In genomic region chr8:95807861-95808260, GRCm38 (mm10) we compare ENCODE assay signal across 1 mouse cellular context.
TF ChIP-seq lines count a peak whose summit lies in the region.

No protein-coding gene starts in this region.

TF ChIP-seq in MEL, 35 proteins besides CTCF, POLR2A, EP300 and RAD21 (continued from another document):
- no peak for TF ChIP-seq MYB (IDR thresholded peaks at IDR 0.05; ENCODE audit: low read depth, low read length)
- peak; percentile 45; the same call in 1 of the 2 replicates for TF ChIP-seq POLR2AphosphoS2 (IDR thresholded peaks at IDR 0.05; ENCODE audit: low read length)
- 0 out of 2 replicates have a peak, but pooled peaks have one; percentile 5 for TF ChIP-seq ZMIZ1 (IDR thresholded peaks at IDR 0.05; ENCODE audit: low read depth, low read length)
- peak; percentile 32 for TF ChIP-seq ZC3H11A (IDR thresholded peaks at IDR 0.05; ENCODE audit: low read depth, low read length)
- TF ChIP-seq CHD2 (IDR thresholded peaks at IDR 0.05; ENCODE audit: low read length) = peak; percentile 35; the same call in 1 of the 2 replicates
